Mouse (Mus musculus) neural tube, embryonic 11.5 days (tissue): ENCODE measurements around the gene Efcab3. TPM values are rescaled to one million over a fixed set of nuclear protein-coding genes. Genes with fewer than 3 reads are reported as not detected.

Source experiments
- ATAC-seq: fragments of 200-750 bp; cut with Nextera tagmentation; 2 replicates; pipeline ENCODE4 v1.8.0; 2017; ENCODE audit warnings: moderate number of reproducible peaks, mild to moderate bottlenecking, moderate TSS enrichment, moderate library complexity; ENCODE audit not compliant: insufficient read depth, low FRiP score, low TSS enrichment
- DNase-seq: peaks from one replicate; pipeline ENCODE4 v3.0.0-alpha.2; 2015; ENCODE audit warnings: low spot score
- H3K27ac ChIP-seq: fragments of 300-500 bp; sonication (generic); 2 replicates; pipeline ENCODE4 v1.5.1; 2014; ENCODE audit warnings: low read depth, mild to moderate bottlenecking, low read length
- H3K27me3 ChIP-seq: fragments of 300-500 bp; sonication (generic); 2 replicates; pipeline ENCODE4 v1.6.1; 2014; ENCODE audit warnings: mild to moderate bottlenecking, low read length, mixed read lengths; ENCODE audit not compliant: control insufficient read depth, insufficient read depth
- H3K36me3 ChIP-seq: fragments of 300-500 bp; sonication (generic); 2 replicates; pipeline ENCODE4 v1.6.1; 2014; ENCODE audit warnings: mild to moderate bottlenecking, low read length, moderate library complexity, mixed read lengths; ENCODE audit not compliant: control insufficient read depth, insufficient read depth
- H3K4me1 ChIP-seq: fragments of 300-500 bp; sonication (generic); 2 replicates; pipeline ENCODE4 v1.6.1; 2014; ENCODE audit warnings: low read length, mixed read lengths; ENCODE audit not compliant: control insufficient read depth, insufficient read depth
- H3K4me2 ChIP-seq: fragments of 300-500 bp; sonication (generic); 2 replicates; pipeline ENCODE4 v1.6.1; 2014; ENCODE audit warnings: low read depth, mild to moderate bottlenecking, moderate library complexity
- H3K4me3 ChIP-seq: fragments of 300-500 bp; sonication (generic); 2 replicates; pipeline ENCODE4 v1.5.1; 2014; ENCODE audit warnings: low read depth, low read length
- H3K9ac ChIP-seq: fragments of 300-500 bp; sonication (generic); 2 replicates; pipeline ENCODE4 v1.6.1; 2014; ENCODE audit warnings: mild to moderate bottlenecking, low read length
- H3K9me3 ChIP-seq: fragments of 300-500 bp; sonication (generic); 2 replicates; pipeline ENCODE4 v1.6.1; 2016; ENCODE audit warnings: low read length; ENCODE audit not compliant: control insufficient read depth
- WGBS: fragments of 180-500 bp; shearing (Covaris S2); extraction: QIAGEN DNeasy Blood & Tissue Kit; methylation state at CpG from one replicate; pipeline ENCODE4 v1.1.7; 2014; 5-methylcytosine and 5-hydroxymethylcytosine counted together
- polyA plus RNA-seq: library from polyadenylated mRNA; unstranded; fragments of >200 nt; fragmentation: Nextera tagmentation; extraction: Ambion mirVana; gene quantifications from 2 replicates; pipeline ENCODE4 v1.2.1, GENCODE M21; 2014

Gene Efcab3
- polyA plus RNA-seq, 1 experiment from 2014 or later, result not detected

- Histone ChIP-seq H3K27ac (no peak overlapping the region), H3K4me2 (no peak overlapping the region), H3K9me3 (no peaks in the 10 kb centered on the region), H3K4me3 (no peak overlapping the region), H3K9ac (no peak overlapping the region), H3K4me1 (no peaks in the 10 kb centered on the region), H3K27me3 (no peaks in the 10 kb centered on the region), H3K36me3 (peaks cover 6% of the 10 kb centered on the region)
- no peak for DNase-seq
- ATAC-seq, result no peak
These were observed 80.2 kb downstream of the Efcab3 start for GRCm38 (mm10) chr11:105143564-105143963.

- H3K4me3 ChIP-seq, result no peak overlapping the region
- ATAC-seq (no peak), DNase-seq (no peak)
- peaks cover 5% of the 10 kb centered on the region; the same call in 1 of the 2 replicates for H3K36me3 ChIP-seq
- 86% methylated on average over 3 of the region's 3 CpGs for WGBS
- no peak overlapping the region for H3K9ac ChIP-seq
- no peaks in the 10 kb centered on the region for H3K27me3 ChIP-seq
- no peaks in the 10 kb centered on the region for H3K9me3 ChIP-seq
- no peak overlapping the region for H3K27ac ChIP-seq
- H3K4me2 ChIP-seq, result no peak overlapping the region
- no peaks in the 10 kb centered on the region for H3K4me1 ChIP-seq
These were observed 80.7 kb downstream of the Efcab3 start for GRCm38 (mm10) chr11:105144084-105144483.

- no peak overlapping the region for H3K4me2 ChIP-seq
- DNase-seq (no peak), ATAC-seq (no peak)
These were observed 81.3 kb downstream of the Efcab3 start for GRCm38 (mm10) chr11:105144508-105145210.

GRCm38 (mm10) chr11:105145211-105145610 is 81.8 kb downstream of the Efcab3 start:
- no peaks in the 10 kb centered on the region for H3K27me3 ChIP-seq
- no peak overlapping the region for H3K9ac ChIP-seq
- no peak for ATAC-seq
- no peak overlapping the region for H3K4me3 ChIP-seq
- DNase-seq, result no peak
- 88% methylated on average over 10 of the region's 10 CpGs for WGBS
- H3K9me3 ChIP-seq, result no peaks in the 10 kb centered on the region
- H3K27ac ChIP-seq, result no peak overlapping the region
- H3K4me1 ChIP-seq, result no peaks in the 10 kb centered on the region
- 0 out of 2 replicates have a peak, but pooled peaks cover 2% of the 10 kb centered on the region for H3K36me3 ChIP-seq
- H3K4me2 ChIP-seq, result no peak overlapping the region

More at GRCm38 (mm10) chr11:105144508-105145210, 81.3 kb downstream of the Efcab3 start:
- Histone ChIP-seq H3K4me1 (no peaks in the 10 kb centered on the region), H3K36me3 (peaks cover 2% of the 10 kb centered on the region; the same call in 1 of the 2 replicates), H3K9ac (no peak overlapping the region), H3K27me3 (no peaks in the 10 kb centered on the region), H3K9me3 (no peaks in the 10 kb centered on the region), H3K4me3 (no peak overlapping the region), H3K27ac (no peak overlapping the region)
- 79% methylated on average over 11 of the region's 11 CpGs for WGBS

- H3K4me2 ChIP-seq, result no peak within 1 kb of the TSS
- ATAC-seq (no peak), DNase-seq (no peak)
- H3K27ac ChIP-seq, result no peak within 1 kb of the TSS
- H3K9ac ChIP-seq, result no peak within 1 kb of the TSS
- H3K36me3 ChIP-seq, result no peaks in the 10 kb centered on the region
- no peaks in the 10 kb centered on the region for H3K27me3 ChIP-seq
- H3K4me1 ChIP-seq, result no peaks in the 10 kb centered on the region
- WGBS, result 71% methylated on average over 3 of the region's 3 CpGs
- no peaks in the 10 kb centered on the region for H3K9me3 ChIP-seq
- H3K4me3 ChIP-seq, result no peak within 1 kb of the TSS
These were observed 83.2 kb downstream of the Efcab3 start, which contains the start of gene Gm10842 for GRCm38 (mm10) chr11:105146593-105146992. Gene Gm10842 (plus strand): TSS chr11:105146893.

- ATAC-seq (no peak), DNase-seq (no peak)
- Histone ChIP-seq H3K27ac (no peak overlapping the region), H3K36me3 (no peaks in the 10 kb centered on the region), H3K4me2 (no peak overlapping the region), H3K9ac (no peak overlapping the region), H3K27me3 (no peaks in the 10 kb centered on the region), H3K9me3 (no peaks in the 10 kb centered on the region), H3K4me3 (no peak overlapping the region), H3K4me1 (peaks cover 2% of the 10 kb centered on the region; the same call in 1 of the 2 replicates)
- 92% methylated on average over 3 of the region's 3 CpGs for WGBS
These were observed 86.0 kb downstream of the Efcab3 start for GRCm38 (mm10) chr11:105149353-105149752.

- Histone ChIP-seq H3K27me3 (no peaks in the 10 kb centered on the region), H3K36me3 (no peaks in the 10 kb centered on the region)
- WGBS, result 93% methylated on average over 1 of the region's 1 CpGs
These were observed 86.4 kb downstream of the Efcab3 start for GRCm38 (mm10) chr11:105149766-105150165.

GRCm38 (mm10) chr11:105150691-105151090 is 87.3 kb downstream of the Efcab3 start:
- ATAC-seq (no peak), DNase-seq (no peak)
- H3K27ac ChIP-seq, result no peak overlapping the region
- no peak overlapping the region for H3K9ac ChIP-seq
- peaks cover 2% of the 10 kb centered on the region; the same call in 1 of the 2 replicates for H3K4me1 ChIP-seq
- 70% methylated on average over 4 of the region's 4 CpGs for WGBS
- H3K36me3 ChIP-seq, result no peaks in the 10 kb centered on the region
- no peaks in the 10 kb centered on the region for H3K27me3 ChIP-seq
- no peak overlapping the region for H3K4me2 ChIP-seq
- no peaks in the 10 kb centered on the region for H3K9me3 ChIP-seq
- H3K4me3 ChIP-seq, result no peak overlapping the region

More at GRCm38 (mm10) chr11:105149766-105150165, 86.4 kb downstream of the Efcab3 start:
- Histone ChIP-seq H3K4me3 (no peak overlapping the region), H3K27ac (no peak overlapping the region), H3K9ac (no peak overlapping the region), H3K4me2 (no peak overlapping the region), H3K4me1 (peaks cover 2% of the 10 kb centered on the region; the same call in 1 of the 2 replicates), H3K9me3 (no peaks in the 10 kb centered on the region)
- no peak for DNase-seq
- ATAC-seq, result no peak
